Mouse (Mus musculus): ENCODE data around the gene Tigd3. TPM values are rescaled to one million over a fixed set of nuclear protein-coding genes. Genes with fewer than 3 reads are reported as not detected.

The Tigd3 gene
- polyA plus RNA-seq, 1 experiment: 1.1 TPM

DNA sequence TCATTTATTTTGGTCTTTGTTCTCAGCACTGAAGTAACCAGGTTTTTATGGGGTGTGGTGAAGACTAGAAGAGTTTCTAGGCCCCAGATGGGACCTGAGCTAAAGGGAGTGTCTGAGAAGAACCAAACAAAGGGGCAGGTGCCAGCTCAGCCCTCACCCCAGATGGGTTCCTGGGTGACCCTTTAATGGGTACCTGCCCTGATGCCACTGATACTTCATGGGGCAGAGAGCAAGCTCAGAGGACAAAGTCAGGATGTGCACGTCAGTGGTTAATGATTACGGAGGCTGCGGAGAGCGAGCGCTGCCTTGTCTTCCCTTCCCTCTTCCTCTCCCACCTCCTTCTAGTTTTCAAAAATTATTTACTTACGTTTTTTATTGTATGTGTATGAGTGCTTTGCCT, 12.8 kb downstream of the Tigd3 start:
- DNase-seq: no peak
- TF ChIP-seq POLR2A (IDR thresholded peaks at IDR 0.05; ENCODE audit: borderline replicate concordance, extremely low read depth, low read depth, low read length) (no peak), CTCF (IDR thresholded peaks at IDR 0.05; ENCODE audit: insufficient read depth, low read length) (no peak)
- Histone ChIP-seq H3K4me1 (ENCODE audit: control insufficient read depth, insufficient read depth, low read length) (peaks cover 5% of the 10 kb centered on the region), H3K4me3 (replicated peaks; ENCODE audit: extremely low read depth, low read depth, low read length) (no peak overlapping the region)
- 92% methylated on average over 6 of the region's 6 CpGs for WGBS

- H3K4me3 ChIP-seq (replicated peaks; ENCODE audit: extremely low read depth, low read depth, low read length): no peak overlapping the region
- TF ChIP-seq CTCF (IDR thresholded peaks at IDR 0.05; ENCODE audit: insufficient read depth, low read length) (no peak), POLR2A (IDR thresholded peaks at IDR 0.05; ENCODE audit: borderline replicate concordance, extremely low read depth, low read depth, low read length) (no peak)
- WGBS: 94% methylated on average over 7 of the region's 7 CpGs
- H3K4me1 ChIP-seq (ENCODE audit: control insufficient read depth, insufficient read depth, low read length): peaks cover 5% of the 10 kb centered on the region
- DNase-seq: no peak
Observed at GRCm38 (mm10) chr19:5879735-5880134, 14.2 kb downstream of the Tigd3 start.

DNA sequence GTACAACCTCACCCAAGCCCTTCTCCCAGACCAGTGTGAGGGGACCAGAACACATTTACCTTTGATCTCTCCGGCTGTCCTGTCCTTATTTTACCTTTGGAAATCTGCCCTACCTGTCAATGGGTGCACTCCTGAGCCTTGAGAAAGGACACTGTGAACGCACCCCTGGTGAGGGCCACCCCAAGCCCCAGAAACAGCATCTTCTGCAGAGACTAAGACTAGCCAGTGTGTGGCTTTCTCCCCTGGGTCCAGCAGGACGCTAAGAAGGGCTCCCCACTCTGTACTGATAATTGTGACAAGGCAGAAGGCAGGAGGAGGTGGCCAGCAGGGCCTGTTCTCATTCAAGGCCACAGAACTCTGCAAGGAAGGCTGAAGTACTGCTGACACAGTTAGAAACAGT, 15.0 kb downstream of the Tigd3 start:
- 61% methylated on average over 3 of the region's 3 CpGs for WGBS
- TF ChIP-seq POLR2A (IDR thresholded peaks at IDR 0.05; ENCODE audit: borderline replicate concordance, extremely low read depth, low read depth, low read length) (no peak), CTCF (IDR thresholded peaks at IDR 0.05; ENCODE audit: insufficient read depth, low read length) (no peak)
- Histone ChIP-seq H3K4me1 (ENCODE audit: control insufficient read depth, insufficient read depth, low read length) (peaks cover 9% of the 10 kb centered on the region), H3K4me3 (replicated peaks; ENCODE audit: extremely low read depth, low read depth, low read length) (no peak overlapping the region)
- no peak for DNase-seq

DNA sequence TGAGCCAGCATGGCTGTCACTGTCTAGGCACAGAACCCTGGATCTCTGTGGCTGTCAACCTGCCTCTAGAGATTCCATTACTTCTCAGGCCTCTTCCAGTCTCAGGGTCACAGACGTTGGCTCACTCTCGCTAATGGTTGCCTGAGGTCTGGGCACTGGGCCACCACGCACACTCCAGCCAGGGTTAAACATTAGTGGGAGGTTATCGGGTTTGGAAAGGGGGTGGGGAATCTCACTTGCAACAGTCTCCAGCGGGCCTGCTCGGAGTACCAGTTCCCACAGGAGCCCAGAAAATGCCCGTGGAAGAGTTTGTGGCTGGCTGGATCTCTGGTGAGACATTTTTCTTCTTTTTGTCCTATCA, 15.6 kb downstream of the Tigd3 start:
- peak; percentile 60 for DNase-seq
- TF ChIP-seq CTCF (IDR thresholded peaks at IDR 0.05; ENCODE audit: insufficient read depth, low read length) (no peak), POLR2A (IDR thresholded peaks at IDR 0.05; ENCODE audit: borderline replicate concordance, extremely low read depth, low read depth, low read length) (no peak)
- WGBS: 14% methylated on average over 7 of the region's 7 CpGs
- Histone ChIP-seq H3K4me1 (ENCODE audit: control insufficient read depth, insufficient read depth, low read length) (peaks cover 9% of the 10 kb centered on the region), H3K4me3 (replicated peaks; ENCODE audit: extremely low read depth, low read depth, low read length) (no peak overlapping the region)

DNA sequence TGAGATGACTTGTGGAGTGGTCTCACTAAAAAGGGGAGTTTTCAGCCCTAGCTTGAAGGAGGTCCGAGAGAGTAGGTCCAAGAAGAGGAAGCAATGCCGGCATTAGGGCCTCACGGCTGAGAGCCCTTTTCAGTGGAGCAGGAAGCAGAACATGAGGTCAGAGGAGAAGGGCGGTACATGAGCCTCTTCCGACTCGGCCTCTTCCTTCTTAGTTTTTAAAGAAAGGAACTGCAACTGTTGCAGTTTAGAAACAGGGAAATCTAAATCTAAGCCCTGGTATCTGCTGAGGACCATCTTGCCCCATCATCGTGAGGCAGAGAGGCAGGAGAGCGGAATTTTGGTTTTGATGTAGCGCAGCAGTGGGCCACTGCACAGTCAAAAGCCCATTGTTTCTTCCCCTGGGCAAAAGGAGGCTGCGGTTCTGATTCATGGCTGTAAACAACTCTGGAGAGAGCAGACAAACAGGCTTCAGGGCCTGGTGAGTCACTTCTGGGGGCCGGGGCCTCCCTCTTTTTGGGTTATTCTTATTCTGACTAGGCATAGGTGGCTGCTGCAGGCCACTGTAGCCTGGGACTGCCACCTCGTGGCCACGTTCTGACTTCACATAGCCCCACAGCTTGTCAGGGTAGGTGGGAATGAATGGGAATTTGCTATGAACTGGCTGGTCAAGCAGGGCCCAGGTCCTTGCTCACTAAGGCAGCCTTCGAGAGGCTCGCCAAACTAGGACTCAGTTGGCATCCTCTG, 16.2 kb downstream of the Tigd3 start, which contains the start of gene Slc25a45:
Gene Slc25a45, plus strand, starts transcription at position 191 of the 744 bp plus-strand sequence.
- WGBS: 15% methylated on average over 15 of the region's 15 CpGs
- TF ChIP-seq CTCF (IDR thresholded peaks at IDR 0.05; ENCODE audit: insufficient read depth, low read length) (peak; percentile 88), POLR2A (IDR thresholded peaks at IDR 0.05; ENCODE audit: borderline replicate concordance, extremely low read depth, low read depth, low read length) (peak; percentile 60; the same call in 1 of the 2 replicates)
- H3K4me3 ChIP-seq (replicated peaks; ENCODE audit: extremely low read depth, low read depth, low read length): peak within 1 kb of the TSS; percentile 65
- peaks cover 14% of the 10 kb centered on the region for H3K4me1 ChIP-seq (ENCODE audit: control insufficient read depth, insufficient read depth, low read length)
- DNase-seq: peak; percentile 70

DNA sequence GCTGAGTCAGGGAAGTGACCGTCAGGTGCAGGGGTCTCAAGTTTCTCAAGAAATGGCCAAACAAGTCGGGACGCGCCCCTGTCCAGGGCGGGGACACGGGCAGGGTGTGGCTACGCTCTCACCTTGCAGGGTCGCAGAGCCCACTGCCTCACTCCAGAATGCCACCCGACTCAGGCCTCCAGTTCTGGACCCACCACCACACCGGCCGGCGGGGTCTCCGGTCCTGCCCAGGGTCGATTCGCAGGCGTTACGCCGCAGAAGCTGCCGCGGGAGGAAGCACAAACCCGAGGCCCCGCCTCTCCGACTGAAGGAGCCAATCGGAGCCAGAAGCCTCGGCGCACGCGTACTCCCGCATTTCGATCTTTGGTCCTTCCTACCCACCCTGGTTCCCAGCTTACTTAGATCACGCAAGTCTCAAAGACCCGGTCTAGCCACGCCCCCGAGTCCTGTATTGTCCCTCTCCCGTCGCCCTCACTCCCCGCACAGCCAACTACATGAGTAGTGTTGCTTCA, 18.9 kb downstream of the Tigd3 start, which contains the start of gene Frmd8:
Gene Frmd8, minus strand, starts transcription at position 306 of the 512 bp plus-strand sequence.
- Histone ChIP-seq H3K4me1 (ENCODE audit: control insufficient read depth, insufficient read depth, low read length) (peaks cover 26% of the 10 kb centered on the region), H3K4me3 (replicated peaks; ENCODE audit: extremely low read depth, low read depth, low read length) (peak within 1 kb of the TSS; percentile 94)
- peak; percentile 74; the same call in 1 of the 2 replicates for TF ChIP-seq POLR2A (IDR thresholded peaks at IDR 0.05; ENCODE audit: borderline replicate concordance, extremely low read depth, low read depth, low read length)
- TF ChIP-seq CTCF (IDR thresholded peaks at IDR 0.05; ENCODE audit: insufficient read depth, low read length): no peak
- under 1% methylated on average over 37 of the region's 37 CpGs for WGBS
- peak; percentile 92 for DNase-seq

GRCm38 (mm10) chr19:5874391-5874968, 19.5 kb downstream of the Tigd3 start:
- Histone ChIP-seq H3K4me3 (replicated peaks; ENCODE audit: extremely low read depth, low read depth, low read length) (peak overlapping the region; percentile 94), H3K4me1 (ENCODE audit: control insufficient read depth, insufficient read depth, low read length) (peaks cover 26% of the 10 kb centered on the region)
- 4% methylated on average over 13 of the region's 13 CpGs for WGBS
- TF ChIP-seq POLR2A (IDR thresholded peaks at IDR 0.05; ENCODE audit: borderline replicate concordance, extremely low read depth, low read depth, low read length) (no peak), CTCF (IDR thresholded peaks at IDR 0.05; ENCODE audit: insufficient read depth, low read length) (no peak)
- no peak for DNase-seq

GRCm38 (mm10) chr19:5872931-5873556, 20.9 kb downstream of the Tigd3 start:
- H3K4me1 ChIP-seq (ENCODE audit: control insufficient read depth, insufficient read depth, low read length): peaks cover 21% of the 10 kb centered on the region
- H3K4me3 ChIP-seq (replicated peaks; ENCODE audit: extremely low read depth, low read depth, low read length): peak overlapping the region; percentile 7
- 63% methylated on average over 19 of the region's 19 CpGs for WGBS
- DNase-seq: no peak
- TF ChIP-seq CTCF (IDR thresholded peaks at IDR 0.05; ENCODE audit: insufficient read depth, low read length) (no peak), POLR2A (IDR thresholded peaks at IDR 0.05; ENCODE audit: borderline replicate concordance, extremely low read depth, low read depth, low read length) (no peak)

- 67% methylated on average over 4 of the region's 4 CpGs for WGBS
- no peak for TF ChIP-seq POLR2A (IDR thresholded peaks at IDR 0.05; ENCODE audit: borderline replicate concordance, extremely low read depth, low read depth, low read length)
- TF ChIP-seq CTCF (IDR thresholded peaks at IDR 0.05; ENCODE audit: insufficient read depth, low read length): no peak
Observed at GRCm38 (mm10) chr19:5872528-5872927, 21.4 kb downstream of the Tigd3 start.

More at GRCm38 (mm10) chr19:5872528-5872927, 21.4 kb downstream of the Tigd3 start:
- Histone ChIP-seq H3K4me3 (replicated peaks; ENCODE audit: extremely low read depth, low read depth, low read length) (no peak overlapping the region), H3K4me1 (ENCODE audit: control insufficient read depth, insufficient read depth, low read length) (peaks cover 21% of the 10 kb centered on the region)
- DNase-seq: no peak

Data from lung, adult 2 months (tissue).